Mouse (Mus musculus) small intestine, adult 2 months (tissue): Measurements from ENCODE around the gene Mapkapk3. TPM values are rescaled to one million over a fixed set of nuclear protein-coding genes. Genes with fewer than 3 reads are reported as not detected.

Source experiments
- H3K27ac ChIP-seq: fragments of 200-500 bp; 2 replicates; pipeline ENCODE4 v1.5.1; 2012; ENCODE audit warnings: low read depth, low read length, control low read depth, inconsistent platforms; ENCODE audit not compliant: insufficient read depth
- H3K27me3 ChIP-seq: fragments of 200-500 bp; 2 replicates; pipeline ENCODE4 v1.6.1; 2012; ENCODE audit warnings: mild to moderate bottlenecking, moderate library complexity, low read length, inconsistent platforms; ENCODE audit not compliant: control insufficient read depth, insufficient read depth
- H3K36me3 ChIP-seq: fragments of 200-500 bp; 2 replicates; pipeline ENCODE4 v1.6.1; 2012; ENCODE audit warnings: mild to moderate bottlenecking, low read length, control low read depth, inconsistent platforms; ENCODE audit not compliant: control insufficient read depth, insufficient read depth
- H3K4me1 ChIP-seq: fragments of 200-500 bp; 2 replicates; pipeline ENCODE4 v1.6.1; 2012; ENCODE audit warnings: low read length, inconsistent platforms, mixed read lengths; ENCODE audit not compliant: control insufficient read depth, insufficient read depth, insufficient read length
- H3K4me3 ChIP-seq: fragments of 200-500 bp; 2 replicates; pipeline ENCODE4 v1.5.1; 2012; ENCODE audit warnings: low read depth, mild to moderate bottlenecking, control low read depth, inconsistent platforms, low read length, moderate library complexity
- CTCF ChIP-seq: fragments of 200-500 bp; IDR thresholded peaks from 2 replicates; pipeline ENCODE4 v1.5.1; 2012; ENCODE audit warnings: low read depth, mild to moderate bottlenecking, control low read depth, inconsistent platforms, low read length, moderate library complexity, mixed read lengths; ENCODE audit not compliant: insufficient replicate concordance, insufficient read length; ENCODE audit errors: extremely low read depth
- POLR2A ChIP-seq: fragments of 200-500 bp; IDR thresholded peaks from 2 replicates; pipeline ENCODE4 v1.6.1; 2012; ENCODE audit warnings: low read depth, mild to moderate bottlenecking, control low read depth, inconsistent platforms, low read length, moderate library complexity
- WGBS: fragments of 180-500 bp; shearing (Covaris S2); methylation state at CpG from one replicate; pipeline ENCODE4 v1.1.7; 2018; 5-methylcytosine and 5-hydroxymethylcytosine counted together
- polyA plus RNA-seq: library from polyadenylated mRNA; depleted of rRNA; stranded (reverse); fragments of >200 nt; gene quantifications from 2 replicates; pipeline ENCODE4 v1.2.3, GENCODE M21; 2012

Mapkapk3 gene
- polyA plus RNA-seq, 1 experiment = 25.7 TPM

DNA sequence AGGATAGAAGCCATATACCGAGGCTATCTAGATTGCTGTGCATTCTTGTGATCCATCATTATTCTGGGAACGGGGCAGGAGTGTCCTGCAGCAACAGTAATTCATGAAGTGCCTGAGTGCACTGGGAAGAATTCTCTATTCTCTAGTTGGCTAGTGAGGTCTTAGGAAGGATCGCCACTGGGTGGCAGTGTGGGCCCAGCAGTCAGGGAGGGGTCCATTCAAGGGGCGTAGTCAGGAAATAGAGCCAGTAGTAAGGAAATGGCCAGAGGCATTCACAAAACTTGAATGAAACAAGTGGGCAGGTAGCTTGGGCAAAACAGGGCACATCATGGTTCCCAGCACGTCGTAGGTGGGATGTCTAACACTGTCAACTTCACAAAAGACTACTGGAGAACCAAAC lies 4.6 kb upstream of the Mapkapk3 start:
- WGBS = 3% methylated on average over 6 of the region's 6 CpGs
- no peak overlapping the region for H3K4me3 ChIP-seq
- no peak overlapping the region for H3K27ac ChIP-seq
- TF ChIP-seq POLR2A (no peak), CTCF (peak; percentile 98; the same call in 1 of the 2 replicates)
- H3K27me3 ChIP-seq = no peaks in the 10 kb centered on the region
- no peaks in the 10 kb centered on the region for H3K36me3 ChIP-seq
- peaks cover 21% of the 10 kb centered on the region; the same call in 1 of the 2 replicates for H3K4me1 ChIP-seq

DNA sequence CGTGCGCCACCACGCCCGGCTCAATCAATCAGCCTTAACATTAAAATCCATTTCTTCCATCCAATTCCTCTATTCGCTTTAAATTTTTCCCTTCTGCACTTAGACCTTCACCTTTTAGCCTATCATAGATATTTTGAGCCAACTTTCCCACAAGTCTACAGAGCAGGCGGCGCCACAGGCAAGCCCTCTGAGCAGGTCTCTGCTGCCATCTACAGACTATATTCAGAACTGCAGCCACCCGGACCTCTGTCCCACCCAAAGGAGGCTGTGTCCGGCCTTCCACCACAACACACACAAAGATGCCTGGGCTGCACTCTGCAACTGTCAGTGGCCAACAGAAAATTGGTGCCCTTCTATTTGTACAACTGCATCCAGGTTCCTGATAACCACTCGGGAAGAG lies 1.2 kb upstream of the Mapkapk3 start:
- TF ChIP-seq CTCF (peak; percentile 98), POLR2A (no peak)
- Histone ChIP-seq H3K4me1 (peaks cover 11% of the 10 kb centered on the region; the same call in 1 of the 2 replicates), H3K36me3 (peaks cover 4% of the 10 kb centered on the region; the same call in 1 of the 2 replicates), H3K4me3 (no peak overlapping the region), H3K27me3 (no peaks in the 10 kb centered on the region), H3K27ac (no peak overlapping the region)
- 26% methylated on average over 10 of the region's 10 CpGs for WGBS

DNA sequence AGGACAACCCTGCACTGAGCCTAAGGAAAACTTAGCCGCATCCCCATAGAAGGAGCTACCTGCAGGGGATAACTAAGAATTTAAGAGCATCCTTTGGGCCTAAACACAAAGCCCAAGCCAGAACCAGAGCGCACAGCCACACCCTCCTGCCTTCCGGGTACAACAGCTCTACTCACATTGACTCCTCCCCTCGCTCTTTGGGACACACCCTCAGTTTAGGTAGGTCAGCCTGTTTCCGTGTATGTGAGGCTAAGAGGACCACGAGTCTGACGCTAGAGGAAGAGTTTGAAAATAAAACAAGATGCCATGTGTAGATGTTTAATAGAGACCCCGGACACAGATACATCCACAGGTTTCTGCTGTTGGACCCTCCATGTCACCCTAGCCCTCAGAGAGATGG lies 966 bp downstream of the Mapkapk3 start:
- Histone ChIP-seq H3K27me3 (no peaks in the 10 kb centered on the region), H3K36me3 (peaks cover 4% of the 10 kb centered on the region; the same call in 1 of the 2 replicates), H3K4me1 (peaks cover 12% of the 10 kb centered on the region), H3K27ac (peak overlapping the region; percentile 82), H3K4me3 (peak overlapping the region; percentile 75)
- TF ChIP-seq CTCF (no peak), POLR2A (no peak)
- WGBS = 16% methylated on average over 8 of the region's 8 CpGs

DNA sequence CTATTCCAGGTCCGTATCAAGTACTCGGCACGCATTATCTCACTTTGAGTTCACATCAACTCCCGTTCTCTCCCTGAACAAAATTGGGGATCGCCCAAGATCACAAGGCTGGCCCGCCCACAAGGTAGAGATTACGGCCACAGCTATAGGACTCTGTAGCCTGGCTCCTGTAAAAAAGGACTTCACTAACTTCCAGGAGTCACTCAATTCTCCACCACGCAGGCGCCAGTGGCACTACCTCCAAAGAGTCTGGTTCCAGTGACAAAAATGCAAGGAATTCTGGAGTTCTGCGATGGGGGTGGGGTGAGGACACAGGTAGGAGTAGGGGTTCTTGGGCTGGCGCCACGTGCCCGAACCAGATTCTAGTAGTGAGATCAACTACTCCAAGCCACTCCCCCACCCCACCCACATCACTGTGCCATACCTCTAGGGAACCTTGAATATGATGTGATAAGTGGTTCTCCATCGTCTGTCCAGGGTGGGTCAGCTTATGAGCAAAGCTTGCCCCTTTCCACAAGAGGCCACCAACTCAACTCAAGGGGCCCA lies 1.5 kb downstream of the Mapkapk3 start:
- Histone ChIP-seq H3K4me3 (peak overlapping the region; percentile 75), H3K27ac (0 out of 2 replicates have a peak overlapping the region, but pooled peaks have one; percentile 27), H3K27me3 (no peaks in the 10 kb centered on the region), H3K4me1 (peaks cover 12% of the 10 kb centered on the region), H3K36me3 (peaks cover 4% of the 10 kb centered on the region; the same call in 1 of the 2 replicates)
- no peak for TF ChIP-seq POLR2A
- no peak for TF ChIP-seq CTCF
- 79% methylated on average over 14 of the region's 14 CpGs for WGBS

DNA sequence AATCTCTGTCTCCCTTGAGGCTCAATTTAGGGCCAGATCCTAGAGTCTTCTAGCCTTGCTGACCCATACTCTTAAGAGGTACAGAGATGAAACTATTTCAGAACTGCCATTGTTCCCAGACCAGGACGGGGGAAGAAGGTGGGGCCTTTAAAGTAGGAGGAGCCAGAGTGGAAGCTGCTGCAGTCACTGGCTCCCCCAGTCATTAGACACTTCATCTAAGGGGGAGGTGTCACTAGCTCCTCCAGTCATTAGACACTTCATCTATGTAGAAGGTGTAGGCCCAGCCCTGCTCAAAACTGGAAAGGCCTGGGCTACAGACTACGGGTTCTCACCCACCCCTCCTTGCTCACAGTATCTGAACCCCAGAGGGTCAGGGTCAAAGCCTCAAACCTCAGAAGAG lies 2.4 kb downstream of the Mapkapk3 start:
- Histone ChIP-seq H3K27me3 (no peaks in the 10 kb centered on the region), H3K4me1 (peaks cover 12% of the 10 kb centered on the region), H3K4me3 (no peak overlapping the region), H3K27ac (no peak overlapping the region), H3K36me3 (peaks cover 4% of the 10 kb centered on the region; the same call in 1 of the 2 replicates)
- no peak for TF ChIP-seq POLR2A
- WGBS = 61% methylated on average over 2 of the region's 2 CpGs

DNA sequence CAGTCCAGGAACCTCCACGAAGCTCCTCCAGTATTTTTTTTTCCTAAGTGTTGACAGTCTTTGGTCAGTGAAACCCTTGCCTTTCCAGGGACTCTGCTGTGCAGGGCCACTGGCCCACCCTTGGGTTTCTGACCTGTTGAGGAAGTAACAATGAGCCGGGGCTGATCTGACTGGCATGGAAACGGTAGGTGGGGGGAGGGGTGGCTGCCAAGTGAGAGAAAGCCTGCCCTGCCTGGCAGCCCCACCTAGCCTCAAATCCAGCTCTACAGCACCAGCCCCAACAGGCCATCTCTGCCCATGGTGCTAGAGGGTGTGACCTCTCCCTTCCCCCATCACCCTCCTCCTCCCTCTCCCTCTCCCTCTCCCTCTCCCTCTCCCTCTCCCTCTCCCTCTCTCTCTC lies 4.7 kb downstream of the Mapkapk3 start:
- Histone ChIP-seq H3K27ac (no peak overlapping the region), H3K27me3 (no peaks in the 10 kb centered on the region), H3K4me1 (peaks cover 16% of the 10 kb centered on the region), H3K36me3 (peaks cover 4% of the 10 kb centered on the region; the same call in 1 of the 2 replicates), H3K4me3 (no peak overlapping the region)
- 35% methylated on average over 3 of the region's 3 CpGs for WGBS
- no peak for TF ChIP-seq CTCF
- no peak for TF ChIP-seq POLR2A

DNA sequence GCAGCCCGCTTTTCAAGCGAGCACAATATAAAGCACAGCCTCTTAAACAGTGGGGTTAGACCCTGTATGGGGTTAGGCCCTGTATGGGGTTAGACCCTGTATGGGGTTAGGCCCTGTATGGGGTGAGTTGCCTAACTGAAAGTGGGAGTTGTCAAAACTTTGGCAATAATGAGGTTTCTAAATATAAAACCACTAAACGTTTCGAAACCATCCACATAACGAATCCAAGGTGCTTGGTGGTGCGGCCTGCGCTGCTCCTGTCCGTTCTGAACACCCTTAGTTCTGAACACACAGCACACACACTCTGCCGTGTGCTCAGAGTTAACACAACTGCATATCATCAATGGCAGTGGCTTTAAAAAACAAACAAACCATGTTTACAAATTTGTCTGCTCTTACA lies 6.7 kb downstream of the Mapkapk3 start:
- Histone ChIP-seq H3K27ac (no peak overlapping the region), H3K36me3 (peaks cover 4% of the 10 kb centered on the region; the same call in 1 of the 2 replicates), H3K4me3 (no peak overlapping the region), H3K4me1 (peaks cover 27% of the 10 kb centered on the region), H3K27me3 (no peaks in the 10 kb centered on the region)
- TF ChIP-seq CTCF = no peak
- TF ChIP-seq POLR2A = no peak
- 91% methylated on average over 9 of the region's 9 CpGs for WGBS
